Mouse (Mus musculus) lung, embryonic 16.5 days (tissue): ENCODE results near the gene Map3k6. TPM values are rescaled to one million over a fixed set of nuclear protein-coding genes. Genes with fewer than 3 reads are reported as not detected.

Experiments used
- ATAC-seq: fragments of 200-750 bp; cut with Nextera tagmentation; 2 replicates; pipeline ENCODE4 v1.8.0; 2017; ENCODE audit warnings: low read depth, mild to moderate bottlenecking, moderate library complexity
- H3K27ac ChIP-seq: fragments of 300-500 bp; sonication (generic); 2 replicates; pipeline ENCODE4 v1.5.1; 2014; ENCODE audit warnings: mild to moderate bottlenecking, control low read depth, low read length
- H3K27me3 ChIP-seq: fragments of 300-500 bp; sonication (generic); 2 replicates; pipeline ENCODE4 v1.6.1; 2014; ENCODE audit warnings: low read depth, low read length, mixed read lengths; ENCODE audit not compliant: control insufficient read depth, insufficient read depth
- H3K36me3 ChIP-seq: fragments of 300-500 bp; sonication (generic); 2 replicates; pipeline ENCODE4 v1.6.1; 2014; ENCODE audit warnings: low read length; ENCODE audit not compliant: control insufficient read depth, insufficient read depth
- H3K4me1 ChIP-seq: fragments of 300-500 bp; sonication (generic); replicated peaks from 2 replicates; pipeline ENCODE4 v1.6.1; 2014; ENCODE audit warnings: low read length, mixed read lengths; ENCODE audit not compliant: control insufficient read depth, insufficient read depth
- H3K4me2 ChIP-seq: fragments of 300-500 bp; sonication (generic); 2 replicates; pipeline ENCODE4 v1.6.1; 2014; ENCODE audit warnings: low read depth, low read length, control low read depth
- H3K4me3 ChIP-seq: fragments of 300-500 bp; sonication (generic); 2 replicates; pipeline ENCODE4 v1.5.1; 2014; ENCODE audit warnings: mild to moderate bottlenecking, low read length, control low read depth
- H3K9ac ChIP-seq: fragments of 300-500 bp; sonication (generic); 2 replicates; pipeline ENCODE4 v1.6.1; 2014; ENCODE audit warnings: low read length, control low read depth
- H3K9me3 ChIP-seq: fragments of 300-500 bp; sonication (generic); 2 replicates; pipeline ENCODE4 v1.6.1; 2016; ENCODE audit warnings: low read length; ENCODE audit not compliant: control insufficient read depth
- WGBS: fragments of 180-500 bp; shearing (Covaris S2); extraction: QIAGEN DNeasy Blood & Tissue Kit; methylation state at CpG from one replicate; pipeline ENCODE4 v1.1.7; 2014; 5-methylcytosine and 5-hydroxymethylcytosine counted together
- polyA plus RNA-seq: library from polyadenylated mRNA; unstranded; fragments of >200 nt; fragmentation: Nextera tagmentation; extraction: Ambion mirVana; gene quantifications from 2 replicates; pipeline ENCODE4 v1.2.1, GENCODE M21; 2015

Map3k6 gene
- polyA plus RNA-seq, 1 experiment from 2014 or later, result 4.2 TPM

DNA sequence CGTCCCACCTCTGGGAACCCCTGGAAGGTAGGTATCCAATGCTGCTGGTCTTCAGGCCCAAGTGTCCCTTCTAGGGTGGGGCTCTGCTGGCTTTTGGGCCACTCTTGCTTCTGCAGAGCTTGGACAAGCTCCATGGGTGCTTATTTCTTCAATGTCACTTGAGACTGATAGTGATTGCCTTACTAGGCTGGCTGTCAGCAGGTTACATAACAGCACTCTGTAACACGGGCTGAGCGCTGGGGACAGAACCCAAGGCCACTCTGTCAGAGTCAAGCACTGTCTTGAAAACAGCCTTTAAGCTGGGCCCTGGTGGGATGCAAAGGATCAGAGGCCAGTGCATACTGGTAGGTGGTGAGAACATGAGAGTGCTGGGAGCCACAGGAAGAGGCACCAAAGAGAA is 24.7 kb downstream of the Map3k6 start:
- peaks cover 45% of the 10 kb centered on the region for H3K36me3 ChIP-seq
- no peak overlapping the region for H3K9ac ChIP-seq
- H3K4me2 ChIP-seq, result no peak overlapping the region
- H3K9me3 ChIP-seq, result no peaks in the 10 kb centered on the region
- no peaks in the 10 kb centered on the region for H3K27me3 ChIP-seq
- no peak overlapping the region for H3K27ac ChIP-seq
- no peak for ATAC-seq
- WGBS, result 96% methylated on average over 3 of the region's 3 CpGs
- no peak overlapping the region for H3K4me3 ChIP-seq
- no peaks in the 10 kb centered on the region for H3K4me1 ChIP-seq

DNA sequence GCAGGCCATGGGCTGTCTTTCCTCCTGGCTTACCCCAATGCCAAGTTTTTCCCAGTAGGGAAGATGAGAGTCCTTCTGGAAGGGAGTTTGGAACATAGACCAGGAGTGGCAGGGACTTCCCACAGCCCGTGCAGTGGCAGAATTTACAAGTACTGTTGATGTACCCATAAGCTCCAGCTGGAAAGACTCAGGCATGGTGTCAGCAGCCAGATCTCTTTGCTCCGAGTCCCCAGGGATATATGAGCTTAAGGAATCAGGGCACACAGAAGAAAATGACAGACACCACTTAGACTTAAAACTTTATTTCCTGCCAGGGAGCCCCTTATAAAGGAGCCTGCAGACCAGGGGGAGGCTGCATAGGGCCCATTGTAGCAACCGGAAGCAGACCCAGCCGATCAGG is 25.1 kb downstream of the Map3k6 start:
- Histone ChIP-seq H3K4me3 (no peak overlapping the region), H3K4me2 (no peak overlapping the region), H3K27me3 (no peaks in the 10 kb centered on the region), H3K27ac (no peak overlapping the region), H3K36me3 (peaks cover 45% of the 10 kb centered on the region), H3K9ac (no peak overlapping the region), H3K4me1 (no peaks in the 10 kb centered on the region), H3K9me3 (no peaks in the 10 kb centered on the region)
- WGBS, result 85% methylated on average over 4 of the region's 4 CpGs
- no peak for ATAC-seq

DNA sequence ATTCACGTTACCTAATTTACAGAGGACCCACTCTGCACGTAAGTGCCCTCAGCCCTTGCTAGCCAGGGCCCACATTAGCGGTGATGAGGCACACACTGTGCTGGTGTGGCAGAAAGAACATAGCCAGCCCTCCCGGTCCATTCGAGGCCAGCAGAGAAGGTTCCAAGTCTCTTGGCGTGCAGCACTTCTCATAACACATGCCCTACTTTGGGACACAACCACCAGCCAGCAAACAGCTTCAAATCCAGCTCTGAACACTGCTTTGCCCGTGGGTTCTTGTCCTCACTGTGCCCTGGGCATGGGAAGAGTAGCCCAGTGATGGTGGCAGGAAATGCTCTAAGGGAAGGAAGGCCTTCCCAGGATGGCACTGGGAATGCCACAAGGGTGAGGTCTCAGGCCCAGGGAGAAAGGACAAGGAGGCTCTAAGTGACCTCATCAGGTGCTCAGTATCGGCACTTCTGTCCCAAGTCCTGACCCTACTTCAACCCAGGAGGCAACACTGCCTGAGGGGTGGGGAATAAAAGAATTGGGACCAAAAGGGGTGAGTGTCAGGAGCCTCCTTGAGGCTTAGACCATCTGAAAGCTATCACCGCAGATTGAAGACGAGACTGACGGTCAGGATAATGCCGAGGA is 25.7 kb downstream of the Map3k6 start:
- no peak for ATAC-seq
- Histone ChIP-seq H3K36me3 (peaks cover 45% of the 10 kb centered on the region), H3K4me1 (no peaks in the 10 kb centered on the region), H3K27ac (no peak overlapping the region), H3K27me3 (no peaks in the 10 kb centered on the region), H3K4me3 (no peak overlapping the region), H3K9me3 (no peaks in the 10 kb centered on the region), H3K4me2 (no peak overlapping the region), H3K9ac (no peak overlapping the region)
- WGBS, result 93% methylated on average over 12 of the region's 12 CpGs

DNA sequence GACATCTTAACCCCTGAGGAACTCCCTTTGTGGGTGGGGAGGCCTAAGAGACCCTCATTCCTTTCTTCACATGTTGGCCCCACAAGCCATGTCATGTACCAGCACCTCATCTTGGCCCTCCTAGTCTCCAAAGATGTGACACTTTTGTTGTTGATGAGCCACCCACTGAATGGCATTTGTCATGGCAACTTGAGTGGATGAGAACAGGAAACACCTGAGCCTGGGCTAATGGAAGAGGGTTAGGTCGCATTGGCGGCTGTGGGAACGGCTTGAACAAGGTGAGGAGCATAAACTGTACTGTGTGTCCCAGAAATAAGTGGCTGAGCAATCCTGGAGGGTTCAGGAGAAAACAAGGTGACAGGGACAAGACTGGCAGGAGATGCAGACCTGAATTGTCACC is 28.3 kb downstream of the Map3k6 start:
- Histone ChIP-seq H3K4me3 (no peak overlapping the region), H3K36me3 (peaks cover 45% of the 10 kb centered on the region), H3K9ac (no peak overlapping the region), H3K4me2 (no peak overlapping the region), H3K9me3 (no peaks in the 10 kb centered on the region), H3K27me3 (no peaks in the 10 kb centered on the region), H3K4me1 (no peaks in the 10 kb centered on the region), H3K27ac (no peak overlapping the region)
- 87% methylated on average over 3 of the region's 3 CpGs for WGBS
- ATAC-seq, result no peak

DNA sequence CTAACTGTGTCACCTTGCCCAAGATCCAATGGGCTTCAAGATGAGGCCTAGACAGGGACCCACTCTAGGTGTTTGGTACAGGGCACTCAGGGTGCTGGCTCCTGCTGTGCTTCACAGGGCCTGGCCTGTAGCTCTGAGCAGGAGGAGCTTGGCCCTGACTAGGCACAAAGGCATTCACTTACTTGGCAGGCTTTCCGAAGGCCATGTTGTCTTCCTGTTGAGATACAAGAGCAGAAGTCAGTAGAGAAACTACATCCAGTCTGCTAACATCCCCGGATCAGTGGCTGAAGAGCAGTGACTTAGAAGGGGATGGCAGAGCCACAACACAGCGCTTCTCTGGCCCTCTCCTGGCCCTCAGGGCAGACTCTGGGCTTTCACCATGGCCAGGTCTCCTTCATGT is 29.0 kb downstream of the Map3k6 start:
- no peak overlapping the region for H3K27ac ChIP-seq
- no peaks in the 10 kb centered on the region for H3K4me1 ChIP-seq
- no peak for ATAC-seq
- no peak overlapping the region for H3K4me3 ChIP-seq
- no peak overlapping the region for H3K4me2 ChIP-seq
- H3K9me3 ChIP-seq, result no peaks in the 10 kb centered on the region
- H3K36me3 ChIP-seq, result peaks cover 41% of the 10 kb centered on the region
- 85% methylated on average over 3 of the region's 3 CpGs for whole genome bisulfite sequencing
- no peak overlapping the region for H3K9ac ChIP-seq
- H3K27me3 ChIP-seq, result no peaks in the 10 kb centered on the region

DNA sequence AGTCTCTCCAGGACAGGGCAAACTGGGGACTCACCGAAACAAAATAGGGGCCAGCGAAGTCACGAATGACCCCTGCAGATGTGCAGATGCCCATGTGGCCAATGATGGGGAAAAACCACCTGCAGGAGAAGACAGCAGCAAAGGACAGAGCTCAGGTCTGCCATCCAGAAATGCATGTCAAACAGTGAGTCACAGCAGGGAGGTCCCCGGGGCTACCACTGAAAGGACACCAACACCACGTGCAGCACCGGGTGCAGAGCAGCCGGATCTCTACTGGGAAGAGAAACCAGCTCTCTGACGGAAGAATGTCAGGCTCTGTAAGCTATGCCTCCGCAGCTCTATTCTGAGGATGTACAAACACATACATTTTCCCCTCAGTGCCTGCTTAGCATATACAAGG is 30.3 kb downstream of the Map3k6 start:
- no peak overlapping the region for H3K4me2 ChIP-seq
- no peak for ATAC-seq
- no peak overlapping the region for H3K27ac ChIP-seq
- no peak overlapping the region for H3K9ac ChIP-seq
- peaks cover 4% of the 10 kb centered on the region; the same call in 1 of the 2 replicates for H3K4me1 ChIP-seq
- WGBS, result 85% methylated on average over 9 of the region's 9 CpGs
- H3K36me3 ChIP-seq, result peaks cover 29% of the 10 kb centered on the region
- H3K9me3 ChIP-seq, result no peaks in the 10 kb centered on the region
- no peaks in the 10 kb centered on the region for H3K27me3 ChIP-seq
- no peak overlapping the region for H3K4me3 ChIP-seq

DNA sequence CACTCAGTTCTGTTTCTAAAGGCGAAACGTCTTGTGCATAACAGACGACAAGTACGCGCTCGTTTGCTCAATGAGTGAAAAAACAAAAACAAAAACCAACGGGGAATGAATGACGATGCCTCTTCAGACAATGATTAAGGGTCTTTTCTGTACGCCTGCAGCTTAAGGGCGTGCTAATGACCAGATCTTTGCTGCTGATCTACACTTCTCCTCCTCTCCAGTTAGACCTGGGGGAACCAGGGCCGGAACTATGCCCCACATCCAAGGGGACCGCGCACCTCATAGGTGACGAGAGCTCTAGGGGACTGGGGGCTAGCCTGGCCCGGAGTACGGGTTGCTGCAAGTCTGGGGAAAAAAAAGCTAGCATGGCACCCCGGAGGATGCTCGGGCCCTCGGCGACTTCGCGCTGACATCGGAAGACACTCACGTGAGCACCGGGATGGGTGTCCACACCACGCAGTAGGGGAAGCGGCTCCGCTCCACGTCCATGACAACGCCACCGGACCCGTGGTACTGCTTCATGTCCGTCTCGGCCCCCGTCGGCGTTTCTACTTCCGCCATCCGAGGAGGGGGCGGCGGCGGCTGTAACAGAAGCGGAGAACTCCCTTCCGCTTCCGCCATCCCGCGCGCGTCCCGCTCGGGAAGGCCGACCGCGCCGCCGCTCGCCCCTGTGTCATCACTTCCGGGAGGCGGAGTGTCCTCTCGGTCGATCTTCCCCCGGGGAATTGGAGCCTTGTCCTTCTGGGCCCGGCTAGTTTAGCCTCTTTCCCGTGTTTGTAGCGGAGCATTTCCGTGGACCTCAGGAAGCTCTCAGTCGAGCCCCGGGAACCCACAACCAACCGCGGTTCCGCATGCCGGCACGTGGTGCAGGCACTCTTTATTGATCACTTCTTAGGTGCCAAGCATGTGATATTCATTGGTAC is 36.7 kb downstream of the Map3k6 start, which contains the start of gene Tmem222:
Gene Tmem222 (minus strand): TSS at position 689 of the 923 bp plus-strand sequence.
- peak within 1 kb of the TSS; percentile 68 for H3K4me2 ChIP-seq
- H3K36me3 ChIP-seq, result no peaks in the 10 kb centered on the region
- H3K9ac ChIP-seq, result peak within 1 kb of the TSS; percentile 85
- H3K4me3 ChIP-seq, result peak within 1 kb of the TSS; percentile 75
- under 1% methylated on average over 73 of the region's 73 CpGs for WGBS
- no peaks in the 10 kb centered on the region for H3K9me3 ChIP-seq
- no peaks in the 10 kb centered on the region for H3K27me3 ChIP-seq
- H3K4me1 ChIP-seq, result peaks cover 25% of the 10 kb centered on the region
- peak; percentile 96 for ATAC-seq
- peak within 1 kb of the TSS; percentile 88 for H3K27ac ChIP-seq

DNA sequence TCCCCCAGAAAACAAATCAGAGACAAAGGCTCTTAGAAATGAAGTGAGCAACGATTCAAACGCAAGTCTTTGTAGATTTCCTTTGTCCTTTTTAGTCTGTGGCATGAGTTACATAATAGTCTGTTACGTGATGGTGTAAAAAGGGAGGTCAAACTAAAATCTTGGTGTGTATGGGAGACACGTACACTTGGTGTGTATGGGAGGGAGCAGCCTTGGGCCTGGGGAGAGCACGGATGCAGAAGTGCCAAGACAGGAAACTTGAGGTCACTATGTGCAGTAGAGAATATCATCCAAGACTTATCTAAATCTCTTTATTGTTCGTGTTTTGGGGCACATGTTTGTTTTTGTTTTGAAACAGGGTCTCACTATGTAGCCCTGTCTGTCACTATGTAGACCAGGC is 37.4 kb downstream of the Map3k6 start:
- peak overlapping the region; percentile 88 for H3K27ac ChIP-seq
- H3K36me3 ChIP-seq, result no peaks in the 10 kb centered on the region
- no peaks in the 10 kb centered on the region for H3K9me3 ChIP-seq
- H3K9ac ChIP-seq, result peak overlapping the region; percentile 85
- H3K27me3 ChIP-seq, result no peaks in the 10 kb centered on the region
- WGBS, result 22% methylated on average over 6 of the region's 6 CpGs
- ATAC-seq, result peak; percentile 30; the same call in 1 of the 2 replicates
- peaks cover 25% of the 10 kb centered on the region for H3K4me1 ChIP-seq
- peak overlapping the region; percentile 75 for H3K4me3 ChIP-seq
- H3K4me2 ChIP-seq, result peak overlapping the region; percentile 68

DNA sequence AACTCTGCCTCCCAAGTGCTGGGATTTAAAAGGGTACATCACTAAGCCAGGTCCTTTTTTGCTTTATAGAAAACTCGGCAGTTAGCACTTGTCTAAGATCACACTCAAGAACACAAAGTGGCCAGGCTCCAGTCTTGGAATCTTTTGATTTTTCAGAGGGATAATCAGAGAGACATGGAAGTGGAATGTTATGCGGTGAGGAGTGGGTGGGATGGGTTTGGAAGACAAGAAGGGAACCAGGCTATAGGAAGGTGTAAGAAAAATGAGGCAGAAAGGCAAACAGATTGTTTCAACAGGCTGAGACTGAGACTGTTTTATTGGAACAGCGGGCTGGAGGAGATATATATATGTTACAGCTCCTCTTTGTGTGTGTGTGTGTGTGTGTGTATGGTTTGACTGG is 37.9 kb downstream of the Map3k6 start:
- Histone ChIP-seq H3K4me2 (peak overlapping the region; percentile 68), H3K9ac (no peak overlapping the region), H3K36me3 (no peaks in the 10 kb centered on the region), H3K4me3 (no peak overlapping the region), H3K4me1 (peaks cover 25% of the 10 kb centered on the region), H3K27me3 (no peaks in the 10 kb centered on the region), H3K27ac (no peak overlapping the region; the same call in 1 of the 2 replicates), H3K9me3 (no peaks in the 10 kb centered on the region)
- ATAC-seq, result no peak
- WGBS, result 77% methylated on average over 3 of the region's 3 CpGs
